Mouse (Mus musculus) cerebellum, adult (tissue): Measurements from ENCODE around the gene Cln5.

Experiments used
- ATAC-seq: cut with Nextera tagmentation; 2 replicates; pipeline ENCODE4 v1.9.2; 2017; ENCODE audit warnings: mild to moderate bottlenecking, moderate library complexity, mixed read lengths; ENCODE audit not compliant: insufficient number of reproducible peaks, low FRiP score, low TSS enrichment

Gene Cln5

GRCm38 (mm10) chr14:103077272-103078005 lies 7.4 kb downstream of the Cln5 start:
- ATAC-seq: no peak

GRCm38 (mm10) chr14:103078006-103078912 lies 8.2 kb downstream of the Cln5 start:
- ATAC-seq: peak; percentile 66

GRCm38 (mm10) chr14:103079209-103079977 lies 9.4 kb downstream of the Cln5 start:
- ATAC-seq: peak; percentile 94

GRCm38 (mm10) chr14:103085840-103086533 lies 16.0 kb downstream of the Cln5 start:
- ATAC-seq: no peak

- ATAC-seq: no peak
Measured at GRCm38 (mm10) chr14:103086671-103087324, 16.8 kb downstream of the Cln5 start.

- no peak for ATAC-seq
Measured at GRCm38 (mm10) chr14:103087846-103088245, 17.8 kb downstream of the Cln5 start.

GRCm38 (mm10) chr14:103088624-103089023 lies 18.6 kb downstream of the Cln5 start:
- 0 out of 2 replicates have a peak, but pooled peaks have one; percentile 24 for ATAC-seq

- no peak for ATAC-seq
Measured at GRCm38 (mm10) chr14:103093236-103093635, 23.2 kb downstream of the Cln5 start.

- ATAC-seq: no peak
Measured at GRCm38 (mm10) chr14:103093670-103094069, 23.7 kb downstream of the Cln5 start.

GRCm38 (mm10) chr14:103095036-103095435 lies 25.0 kb downstream of the Cln5 start:
- ATAC-seq: no peak

GRCm38 (mm10) chr14:103095826-103096225 lies 25.8 kb downstream of the Cln5 start:
- ATAC-seq: no peak

GRCm38 (mm10) chr14:103096621-103097020 lies 26.6 kb downstream of the Cln5 start:
- ATAC-seq: no peak

GRCm38 (mm10) chr14:103098213-103098586 lies 28.2 kb downstream of the Cln5 start:
- ATAC-seq: no peak

- peak; percentile 87 for ATAC-seq
Measured at GRCm38 (mm10) chr14:103098587-103099235, 28.7 kb downstream of the Cln5 start.

GRCm38 (mm10) chr14:103099238-103099933 lies 29.4 kb downstream of the Cln5 start, which contains the start of gene Fbxl3:
Gene Fbxl3 (minus strand): TSS chr14:103099566.
- ATAC-seq: peak; percentile 87

GRCm38 (mm10) chr14:103100296-103100695 lies 30.3 kb downstream of the Cln5 start:
- no peak for ATAC-seq

GRCm38 (mm10) chr14:103101171-103101570 lies 31.2 kb downstream of the Cln5 start:
- no peak for ATAC-seq

- ATAC-seq: no peak
Measured at GRCm38 (mm10) chr14:103102246-103102645, 32.2 kb downstream of the Cln5 start.
